Mouse (Mus musculus) large intestine, adult 2 months (tissue): ENCODE results near the gene Pdgfra. TPM values are rescaled to one million over a fixed set of nuclear protein-coding genes. Genes with fewer than 3 reads are reported as not detected.

Source experiments
- DNase-seq: peaks from one replicate; pipeline ENCODE4 v3.0.0-alpha.2; 2012; ENCODE audit warnings: low read depth, low spot score
- WGBS: fragments of 180-500 bp; shearing (Covaris S2); methylation state at CpG from one replicate; pipeline ENCODE4 v1.1.7; 2018; 5-methylcytosine and 5-hydroxymethylcytosine counted together
- polyA plus RNA-seq: library from polyadenylated mRNA; depleted of rRNA; stranded (reverse); fragments of >200 nt; gene quantifications from 2 replicates; pipeline ENCODE4 v1.2.3, GENCODE M21; 2012; rRNA removed

Pdgfra gene
- 8.2 and 18.7 TPM in 2 replicates for polyA plus RNA-seq

DNA sequence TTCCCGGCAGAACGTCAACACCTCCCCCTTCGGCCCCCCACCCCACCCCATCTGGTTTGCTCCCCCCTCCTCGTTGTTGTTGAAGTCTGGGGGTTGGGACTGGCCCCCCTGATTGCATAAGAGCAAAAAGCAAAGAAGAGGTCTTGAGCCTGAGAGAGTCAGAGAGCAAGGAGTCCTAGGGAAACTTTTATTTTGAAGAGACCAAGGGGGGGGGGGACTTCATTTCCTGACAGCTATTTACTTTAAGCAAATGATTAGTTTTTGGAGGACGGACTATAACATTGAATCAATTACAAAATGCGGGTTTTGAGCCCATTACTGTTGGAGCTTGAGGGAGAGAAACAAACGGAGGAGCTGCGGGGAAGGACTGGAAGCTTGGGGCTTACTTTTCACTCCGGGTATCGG is at the start of gene Pdgfra:
TSS of gene Pdgfra (plus strand) at position 272 of the 405 bp plus-strand sequence.
- 6% methylated on average over 10 of the region's 10 CpGs for WGBS
- no peak for DNase-seq

GRCm38 (mm10) chr5:75106511-75106910 is 45.6 kb upstream of the Pdgfra start:
- WGBS, result 79% methylated on average over 3 of the region's 3 CpGs

GRCm38 (mm10) chr5:75109368-75109767 is 42.7 kb upstream of the Pdgfra start:
- DNase-seq, result no peak
- 36% methylated on average over 5 of the region's 5 CpGs for WGBS

More at GRCm38 (mm10) chr5:75106511-75106910, 45.6 kb upstream of the Pdgfra start:
- no peak for DNase-seq

- 71% methylated on average over 5 of the region's 5 CpGs for WGBS
These were observed 40.3 kb upstream of the Pdgfra start for GRCm38 (mm10) chr5:75111781-75112180.

DNA sequence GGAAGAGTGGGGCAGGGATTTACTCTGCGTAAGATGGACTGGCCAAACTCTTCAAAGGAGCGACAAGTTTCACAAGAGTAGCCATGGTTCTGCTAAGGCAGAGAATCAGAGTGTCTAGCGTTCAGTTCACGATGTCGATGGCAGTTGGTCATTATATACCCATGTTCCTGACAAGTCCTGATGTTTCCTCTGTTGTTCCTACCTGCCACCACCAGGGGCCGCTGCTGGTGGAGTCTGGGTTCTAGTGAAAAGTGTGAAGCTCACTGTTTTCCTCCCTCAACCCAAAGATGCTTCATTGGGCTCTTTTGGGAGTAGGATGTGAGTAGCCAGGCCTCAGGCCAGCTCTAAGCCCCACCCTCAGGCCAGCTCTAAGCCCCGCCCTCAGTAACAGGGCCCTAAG is 33.3 kb upstream of the Pdgfra start:
- no peak for DNase-seq
- 69% methylated on average over 7 of the region's 7 CpGs for WGBS

More at GRCm38 (mm10) chr5:75111781-75112180, 40.3 kb upstream of the Pdgfra start:
- no peak for DNase-seq

DNA sequence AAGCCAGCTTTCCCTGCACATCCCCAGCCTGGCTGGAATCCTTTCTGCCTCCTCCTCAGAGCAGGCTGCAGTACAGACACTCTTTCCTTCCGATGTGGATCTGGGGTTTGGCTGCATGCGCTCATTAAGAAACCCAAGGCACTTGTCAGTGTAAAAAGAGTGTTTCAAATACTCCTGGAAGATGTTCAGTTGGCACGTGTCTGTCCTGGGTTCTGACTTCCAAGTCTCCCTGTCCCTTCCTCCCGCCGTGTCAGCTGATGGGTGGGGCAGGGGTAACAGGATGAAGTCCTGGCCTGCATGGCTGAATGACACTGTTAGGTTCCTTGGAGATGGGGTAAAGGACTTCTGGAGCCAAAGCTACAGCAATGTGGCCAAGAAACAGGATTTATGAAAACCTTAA is 30.4 kb upstream of the Pdgfra start:
- 24% methylated on average over 5 of the region's 5 CpGs for WGBS
- DNase-seq, result no peak

GRCm38 (mm10) chr5:75134681-75135080 is 17.4 kb upstream of the Pdgfra start:
- no peak for DNase-seq
- 86% methylated on average over 7 of the region's 7 CpGs for WGBS

GRCm38 (mm10) chr5:75143092-75143491 is 9.0 kb upstream of the Pdgfra start:
- WGBS, result 4% methylated on average over 14 of the region's 14 CpGs
- DNase-seq, result no peak

GRCm38 (mm10) chr5:75143767-75144166 is 8.3 kb upstream of the Pdgfra start:
- 24% methylated on average over 7 of the region's 7 CpGs for WGBS
- DNase-seq, result no peak

DNA sequence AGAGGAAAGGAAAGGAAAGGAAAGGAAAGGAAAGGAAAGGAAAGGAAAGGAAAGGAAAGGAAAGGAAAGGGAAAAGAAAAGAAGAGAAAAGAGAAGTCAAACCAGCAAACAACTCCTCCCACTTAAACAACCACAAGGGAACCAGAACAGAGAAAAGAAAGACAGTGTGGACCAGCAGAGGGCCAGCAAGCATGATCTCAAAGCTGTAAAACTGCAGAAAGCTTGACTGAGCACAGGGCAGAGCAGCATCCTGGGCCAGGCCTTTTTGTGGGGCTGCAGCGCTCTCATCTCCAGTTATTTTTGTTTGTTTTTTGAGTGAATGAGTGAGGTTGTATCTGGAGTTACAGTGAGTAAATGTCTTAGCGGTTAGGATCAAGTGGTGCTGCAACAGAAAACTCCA is 6.8 kb upstream of the Pdgfra start:
- no peak for DNase-seq
- WGBS, result 59% methylated on average over 2 of the region's 2 CpGs

- 68% methylated on average over 1 of the region's 1 CpGs for WGBS
These were observed 5.6 kb upstream of the Pdgfra start for GRCm38 (mm10) chr5:75146469-75146868.

DNA sequence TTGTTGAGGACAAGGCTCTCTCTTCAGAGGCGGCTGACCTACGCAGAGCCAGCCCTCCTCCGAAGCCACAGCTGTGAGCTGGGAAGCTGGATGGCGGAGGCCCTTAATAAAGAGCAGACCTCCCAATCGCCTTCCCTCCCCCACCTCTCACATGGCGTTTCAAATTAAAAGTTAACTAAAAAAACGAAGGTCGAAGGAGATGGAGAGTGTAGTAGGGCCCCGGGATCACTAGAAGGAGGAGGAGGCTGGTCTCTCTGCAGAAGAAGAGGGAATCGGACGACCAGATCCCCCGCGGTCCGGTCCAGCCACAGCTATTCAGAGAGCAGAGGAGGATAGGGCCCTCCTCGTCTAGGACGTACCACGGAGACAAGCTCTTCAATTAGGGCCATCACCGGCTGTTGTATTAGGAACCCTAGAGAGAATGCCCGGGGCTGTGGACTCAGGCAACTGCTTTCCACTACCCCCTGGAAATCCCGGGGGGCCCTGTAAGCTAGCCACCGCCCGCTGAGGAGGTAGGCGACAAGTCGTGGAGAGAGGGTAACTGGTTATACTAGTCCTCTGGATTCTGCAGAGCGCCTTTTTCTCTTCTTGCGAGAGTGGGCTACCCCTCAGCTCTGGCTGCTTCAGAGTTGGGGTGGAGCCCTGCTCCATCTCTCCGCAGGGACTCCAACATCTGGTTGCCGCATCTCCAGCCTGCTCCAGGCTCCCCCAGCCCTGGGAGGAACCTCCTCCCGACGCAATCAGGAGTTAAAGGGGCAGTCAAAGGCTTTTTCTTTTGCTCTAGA is 3.6 kb upstream of the Pdgfra start:
- WGBS, result 10% methylated on average over 30 of the region's 30 CpGs
- no peak for DNase-seq

More at GRCm38 (mm10) chr5:75146469-75146868, 5.6 kb upstream of the Pdgfra start:
- DNase-seq, result no peak

- 14% methylated on average over 10 of the region's 10 CpGs for WGBS
- no peak for DNase-seq
These were observed 2.7 kb upstream of the Pdgfra start for GRCm38 (mm10) chr5:75149380-75149779.

DNA sequence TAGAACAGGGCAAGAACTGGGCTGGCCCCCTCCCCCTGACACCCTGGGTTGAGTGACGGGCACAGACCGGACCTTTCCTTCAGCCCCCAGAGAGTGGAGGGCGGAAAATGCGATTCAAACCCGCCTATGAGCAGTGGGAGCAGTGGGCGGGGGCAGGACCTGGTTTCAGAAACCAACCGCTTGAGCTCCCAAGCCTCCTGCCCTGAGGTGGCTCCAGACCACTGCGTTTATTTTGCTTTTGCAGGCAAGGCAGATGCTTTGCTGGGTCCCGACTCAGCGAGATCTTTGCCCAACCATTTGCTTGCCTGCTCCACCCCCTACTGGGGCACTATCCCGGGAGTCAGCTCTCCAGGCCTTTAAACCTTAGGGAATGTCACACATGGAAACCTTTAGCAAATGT is 2.2 kb upstream of the Pdgfra start:
- no peak for DNase-seq
- WGBS, result 11% methylated on average over 11 of the region's 11 CpGs

GRCm38 (mm10) chr5:75150341-75150981 is 1.6 kb upstream of the Pdgfra start:
- WGBS, result 11% methylated on average over 23 of the region's 23 CpGs
- DNase-seq, result no peak

- DNase-seq, result no peak
- WGBS, result 3% methylated on average over 35 of the region's 35 CpGs
These were observed 769 bp upstream of the Pdgfra start for GRCm38 (mm10) chr5:75151146-75151900.

DNA sequence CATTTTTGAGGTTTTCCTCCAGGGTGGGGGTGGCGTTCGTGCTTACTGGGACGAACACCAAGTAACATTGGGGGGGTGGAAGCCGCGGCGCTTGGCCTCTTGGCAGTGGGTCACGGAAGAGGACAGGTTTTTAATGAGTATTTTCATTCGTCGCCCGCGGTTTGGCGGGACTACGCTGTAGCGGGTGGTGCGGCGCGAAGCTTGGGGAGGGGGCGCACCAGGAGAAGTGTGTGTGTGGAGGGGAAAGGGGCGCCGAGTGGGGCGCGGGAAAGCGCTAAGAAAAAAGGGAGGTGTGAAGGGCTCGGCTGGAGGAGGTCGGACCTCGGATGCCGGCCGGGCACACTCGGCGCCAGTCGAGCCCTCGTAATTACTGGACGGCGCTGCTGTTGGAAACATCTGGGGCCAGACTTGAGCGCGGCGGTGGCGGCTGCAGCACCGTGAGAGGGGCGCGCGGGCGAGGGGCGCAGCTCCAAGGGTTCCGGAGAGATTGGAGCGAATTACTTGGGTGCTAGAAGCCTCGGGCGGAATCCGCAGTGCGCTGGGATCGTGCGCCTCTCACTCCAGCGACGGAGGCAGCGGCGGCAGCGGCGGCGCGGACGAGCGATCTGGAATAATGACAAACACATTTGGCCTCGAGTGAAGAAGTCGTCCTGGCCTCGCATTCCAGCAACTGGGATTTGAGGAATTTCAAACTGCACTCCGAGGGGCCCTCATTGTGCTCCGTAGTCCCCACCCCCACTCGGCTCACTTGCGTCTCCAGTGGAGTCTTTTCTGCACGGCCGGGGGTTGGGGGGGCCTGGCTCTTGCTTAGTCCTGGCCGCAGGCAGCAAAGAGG is 916 bp downstream of the Pdgfra start:
- DNase-seq, result no peak
- WGBS, result 3% methylated on average over 71 of the region's 72 CpGs

GRCm38 (mm10) chr5:75153626-75153960 is 1.5 kb downstream of the Pdgfra start:
- DNase-seq, result no peak
- WGBS, result 3% methylated on average over 13 of the region's 13 CpGs

DNA sequence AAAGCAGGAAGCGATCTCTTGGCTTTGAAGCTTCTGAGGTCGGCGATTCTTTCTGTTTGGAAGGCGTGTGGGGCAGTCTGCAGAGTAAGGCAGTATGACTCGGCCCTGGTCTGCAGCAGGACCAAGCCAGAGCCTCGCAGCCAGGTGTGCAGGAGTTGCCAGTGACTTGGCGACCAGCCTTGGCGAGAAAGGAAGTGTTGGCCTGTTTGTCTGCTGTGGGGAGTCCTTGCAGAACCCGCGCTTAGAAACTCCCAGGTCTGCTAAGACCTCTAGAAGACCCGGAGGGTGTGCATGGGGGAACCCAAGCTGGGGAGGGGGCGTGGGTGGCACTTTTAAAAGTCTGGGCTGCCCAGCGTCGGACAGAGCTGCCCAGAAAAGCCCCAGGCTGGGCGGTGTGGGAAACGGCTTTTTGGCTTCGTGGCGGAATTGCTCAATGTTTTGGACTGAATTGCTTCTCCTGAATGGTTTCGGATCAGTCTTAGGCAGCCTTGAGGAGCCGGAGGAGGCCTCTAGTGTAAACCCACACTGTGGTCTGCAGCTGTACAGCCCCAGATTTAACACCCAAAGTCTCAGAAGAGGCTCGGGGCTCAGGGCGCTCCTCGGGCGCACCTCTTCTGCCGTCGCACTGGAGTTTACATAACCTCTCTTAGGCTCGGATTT is 2.0 kb downstream of the Pdgfra start:
- DNase-seq, result no peak
- WGBS, result 3% methylated on average over 27 of the region's 27 CpGs
